Mouse (Mus musculus): ENCODE results near the gene Spata31d1a. TPM values are rescaled to one million over a fixed set of nuclear protein-coding genes. Genes with fewer than 3 reads are reported as not detected.

Gene Spata31d1a
- total RNA-seq, 2 experiments from 2014 or later = not detected

Other genes starting within 250 kb of the Spata31d1a start
- 10 to 100 TPM; 37.4 to 38.7 TPM for gene Agtpbp1, start 125.1 kb downstream of the Spata31d1a start, total RNA-seq (2021)
- 10 to 100 TPM; 25.2 to 26.4 TPM for gene Naa35, start 125.1 kb downstream of the Spata31d1a start, total RNA-seq (2021)
- 10 to 100 TPM in 1 of 2 experiments, 1 to 10 TPM in 1; 9.3 to 10.1 TPM for gene Golm1, start 34.5 kb downstream of the Spata31d1a start, total RNA-seq (2021)
- not detected for gene 4921517D22Rik, start 16.2 kb downstream of the Spata31d1a start, total RNA-seq (2021)
- gene Spata31d1b, start 2.0 kb upstream of the Spata31d1a start, total RNA-seq (2021) = not detected
- gene Spata31d1d, start 21.4 kb upstream of the Spata31d1a start, total RNA-seq (2021) = not detected
- not detected for gene 1700014D04Rik, start 36.4 kb upstream of the Spata31d1a start, total RNA-seq (2021)
- 100 to 1,000 TPM; 107 to 121 TPM for gene Isca1, start 59.5 kb upstream of the Spata31d1a start, total RNA-seq (2021)
- not detected for gene Gm49354, start 71.9 kb upstream of the Spata31d1a start, total RNA-seq (2021)
- 10 to 100 TPM; 37.3 to 41.5 TPM for gene Tut7, start 112.8 kb upstream of the Spata31d1a start, total RNA-seq (2021)